Mouse (Mus musculus) small intestine, adult 2 months (tissue): ENCODE results near the gene Klc2.

Experiments used
- CTCF ChIP-seq: fragments of 200-500 bp; IDR thresholded peaks from 2 replicates; pipeline ENCODE4 v1.5.1; 2012; ENCODE audit warnings: low read depth, mild to moderate bottlenecking, control low read depth, inconsistent platforms, low read length, moderate library complexity, mixed read lengths; ENCODE audit not compliant: insufficient replicate concordance, insufficient read length; ENCODE audit errors: extremely low read depth
- POLR2A ChIP-seq: fragments of 200-500 bp; IDR thresholded peaks from 2 replicates; pipeline ENCODE4 v1.6.1; 2012; ENCODE audit warnings: low read depth, mild to moderate bottlenecking, control low read depth, inconsistent platforms, low read length, moderate library complexity

GRCm38 (mm10) chr19:5067867-5068569 lies 50.3 kb downstream of the Klc2 start, which contains the start of gene Cd248:
- TF ChIP-seq POLR2A (no peak), CTCF (no peak)
